Mouse (Mus musculus) limb, embryonic 14.5 days (tissue): ENCODE results near the gene Prickle2. TPM values are rescaled to one million over a fixed set of nuclear protein-coding genes. Genes with fewer than 3 reads are reported as not detected.

Experiments
- ATAC-seq: fragments of 200-750 bp; cut with Nextera tagmentation; 2 replicates; pipeline ENCODE4 v1.8.0; 2017; ENCODE audit warnings: low read depth, moderate number of reproducible peaks, moderate TSS enrichment; ENCODE audit not compliant: low FRiP score
- DNase-seq: peaks from one replicate; pipeline ENCODE4 v3.0.0-alpha.2; 2015; ENCODE audit warnings: low spot score
- H3K27ac ChIP-seq: fragments of 300-500 bp; sonication (generic); replicated peaks from 2 replicates; pipeline ENCODE4 v1.5.1; 2014; ENCODE audit warnings: low read depth, mild to moderate bottlenecking, low read length, moderate library complexity, mixed read lengths
- H3K27me3 ChIP-seq: fragments of 300-500 bp; sonication (generic); 2 replicates; pipeline ENCODE4 v1.6.1; 2014; ENCODE audit warnings: low read length, mixed read lengths; ENCODE audit not compliant: control insufficient read depth, insufficient read depth
- H3K36me3 ChIP-seq: fragments of 300-500 bp; sonication (generic); 2 replicates; pipeline ENCODE4 v1.6.1; 2014; ENCODE audit warnings: mild to moderate bottlenecking, low read length, moderate library complexity, mixed read lengths; ENCODE audit not compliant: control insufficient read depth, insufficient read depth
- H3K4me1 ChIP-seq: fragments of 300-500 bp; sonication (generic); 2 replicates; pipeline ENCODE4 v1.6.1; 2014; ENCODE audit warnings: antibody characterized with exemption, low read length, mixed read lengths; ENCODE audit not compliant: control insufficient read depth, insufficient read depth
- H3K4me2 ChIP-seq: fragments of 300-500 bp; sonication (generic); replicated peaks from 2 replicates; pipeline ENCODE4 v1.6.1; 2014; ENCODE audit warnings: low read depth, mild to moderate bottlenecking, low read length, moderate library complexity; ENCODE audit not compliant: severe bottlenecking
- H3K4me3 ChIP-seq: fragments of 300-500 bp; sonication (generic); replicated peaks from 2 replicates; pipeline ENCODE4 v1.5.1; 2014; ENCODE audit warnings: low read length
- H3K9ac ChIP-seq: fragments of 300-500 bp; sonication (generic); 2 replicates; pipeline ENCODE4 v1.6.1; 2014; ENCODE audit warnings: mild to moderate bottlenecking, low read depth, low read length, moderate library complexity; ENCODE audit not compliant: severe bottlenecking
- H3K9me3 ChIP-seq: fragments of 300-500 bp; sonication (generic); 2 replicates; pipeline ENCODE4 v1.6.1; 2016; ENCODE audit warnings: low read length; ENCODE audit not compliant: control insufficient read depth
- POLR2A ChIP-seq: fragments of 200-500 bp; IDR thresholded peaks from 2 replicates; pipeline ENCODE4 v1.8.0; 2012; ENCODE audit warnings: inconsistent platforms, mild to moderate bottlenecking, moderate library complexity, borderline replicate concordance; ENCODE audit not compliant: insufficient read depth, insufficient read length; ENCODE audit errors: extremely low read depth
- WGBS: fragments of 180-500 bp; shearing (Covaris S2); extraction: QIAGEN DNeasy Blood & Tissue Kit; methylation state at CpG from one replicate; pipeline ENCODE4 v1.1.7; 2014; 5-methylcytosine and 5-hydroxymethylcytosine counted together
- polyA plus RNA-seq, 2 experiments: library from polyadenylated mRNA; depleted of rRNA in 1 of 2; stranded (reverse) in 1 of 2; unstranded in 1 of 2; fragments of >200 nt; fragmentation: Nextera tagmentation in 1 of 2; extraction: Ambion mirVana in 1 of 2; gene quantifications; 2 replicates each; pipeline versions ENCODE4 v1.2.1 to v1.2.3; 2012 to 2014

The Prickle2 gene
- polyA plus RNA-seq, 2 experiments = 5.5 to 8.0 TPM

DNA sequence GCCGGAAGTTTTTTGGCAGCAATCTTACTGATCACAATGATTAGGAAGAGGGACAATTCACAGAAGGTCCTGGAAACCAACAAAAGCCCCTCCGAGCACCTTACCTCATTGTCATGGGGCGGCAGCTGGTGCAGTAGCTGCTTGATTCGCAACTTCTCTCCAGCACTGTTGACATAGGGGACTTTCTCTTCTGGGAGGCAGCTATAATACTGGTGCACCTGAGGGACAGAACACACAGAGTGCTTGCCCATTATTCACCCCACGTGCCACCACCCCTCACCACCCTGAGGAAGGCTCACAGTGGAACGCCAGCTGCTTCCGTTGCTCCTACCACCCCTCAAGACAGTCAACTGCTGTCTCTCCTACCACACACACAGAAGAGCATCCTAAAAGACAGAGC is 280.5 kb downstream of the Prickle2 start:
- Histone ChIP-seq H3K4me2 (no peak overlapping the region), H3K27ac (no peak overlapping the region), H3K4me1 (peaks cover 4% of the 10 kb centered on the region; the same call in 1 of the 2 replicates), H3K36me3 (peaks cover under 1% of the 10 kb centered on the region; the same call in 1 of the 2 replicates), H3K9me3 (no peaks in the 10 kb centered on the region), H3K27me3 (no peaks in the 10 kb centered on the region), H3K9ac (no peak overlapping the region), H3K4me3 (no peak overlapping the region)
- ATAC-seq = no peak
- DNase-seq = no peak
- WGBS = 78% methylated on average over 7 of the region's 7 CpGs
- TF ChIP-seq POLR2A = no peak

DNA sequence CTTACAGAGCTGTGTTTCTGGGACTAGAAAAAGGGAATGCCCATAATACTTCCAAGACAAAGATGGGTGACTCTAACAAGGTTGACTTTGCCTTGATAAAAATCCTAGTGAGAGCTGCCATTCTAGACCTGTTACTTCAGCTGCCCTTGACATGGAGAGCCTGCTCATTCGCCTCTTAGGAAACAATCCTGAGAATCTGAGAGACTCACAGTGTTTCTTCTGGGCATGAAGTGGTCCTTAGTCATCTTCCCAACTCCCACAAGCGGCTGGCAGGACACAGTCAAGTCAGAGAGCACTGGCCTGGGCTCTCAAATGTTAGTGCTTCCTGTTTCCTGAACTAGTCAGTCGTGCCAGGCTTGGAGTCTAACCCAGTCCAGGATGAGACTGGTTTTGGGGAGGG is 281.0 kb downstream of the Prickle2 start:
- WGBS = 68% methylated on average over 3 of the region's 3 CpGs
- ATAC-seq (no peak), DNase-seq (no peak)
- H3K36me3 ChIP-seq = peaks cover 5% of the 10 kb centered on the region; the same call in 1 of the 2 replicates
- no peak overlapping the region for H3K4me3 ChIP-seq
- no peak overlapping the region for H3K27ac ChIP-seq
- H3K9me3 ChIP-seq = no peaks in the 10 kb centered on the region
- no peak overlapping the region for H3K9ac ChIP-seq
- TF ChIP-seq POLR2A = no peak
- peaks cover 4% of the 10 kb centered on the region; the same call in 1 of the 2 replicates for H3K4me1 ChIP-seq
- H3K27me3 ChIP-seq = no peaks in the 10 kb centered on the region
- H3K4me2 ChIP-seq = no peak overlapping the region

DNA sequence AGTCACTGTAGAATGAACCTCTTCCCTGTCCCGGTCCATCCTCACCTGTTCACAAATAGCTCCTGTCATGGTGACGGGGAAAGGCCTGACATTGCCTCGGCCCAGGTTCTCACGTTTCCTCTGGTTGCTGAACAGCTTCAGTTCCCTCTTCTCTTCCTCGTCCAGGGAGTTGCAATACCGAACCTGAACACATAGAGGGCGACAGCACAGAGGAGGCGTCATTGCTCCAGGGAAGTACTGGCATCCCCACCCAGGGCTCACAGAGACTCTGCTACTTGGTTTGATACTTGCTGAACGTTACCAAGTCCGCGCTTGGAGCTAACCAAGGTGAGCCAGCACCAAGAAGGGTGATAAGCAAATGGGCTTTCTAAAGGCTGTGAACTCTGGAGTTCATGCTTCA is 283.7 kb downstream of the Prickle2 start:
- H3K4me1 ChIP-seq = peaks cover 4% of the 10 kb centered on the region; the same call in 1 of the 2 replicates
- 60% methylated on average over 11 of the region's 11 CpGs for WGBS
- no peaks in the 10 kb centered on the region for H3K27me3 ChIP-seq
- H3K27ac ChIP-seq = no peak overlapping the region
- H3K4me2 ChIP-seq = no peak overlapping the region
- peaks cover 10% of the 10 kb centered on the region; the same call in 1 of the 2 replicates for H3K36me3 ChIP-seq
- no peaks in the 10 kb centered on the region for H3K9me3 ChIP-seq
- no peak for DNase-seq
- no peak overlapping the region for H3K4me3 ChIP-seq
- H3K9ac ChIP-seq = no peak overlapping the region
- ATAC-seq = no peak
- TF ChIP-seq POLR2A = no peak

DNA sequence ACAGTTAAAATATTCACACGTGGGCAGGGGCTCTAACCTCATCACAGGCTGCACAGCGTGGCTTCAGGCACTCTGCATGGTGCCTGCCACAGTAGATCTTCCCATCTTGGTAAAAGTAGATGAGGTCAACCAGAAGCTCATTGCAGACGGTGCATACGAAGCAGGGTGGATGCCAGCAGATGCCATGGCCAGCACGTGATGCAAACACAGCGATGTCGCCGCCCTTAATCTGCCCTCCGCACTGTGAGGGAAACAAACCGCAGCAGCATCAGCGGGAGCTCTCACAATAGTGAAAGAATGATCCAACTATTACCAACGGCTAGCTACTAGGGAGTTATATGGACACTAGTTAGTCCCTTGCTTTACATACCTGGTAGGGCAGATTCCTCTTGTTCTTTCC is 285.8 kb downstream of the Prickle2 start:
- Histone ChIP-seq H3K4me2 (no peak overlapping the region), H3K9me3 (no peaks in the 10 kb centered on the region), H3K9ac (no peak overlapping the region), H3K27me3 (no peaks in the 10 kb centered on the region), H3K4me3 (no peak overlapping the region), H3K27ac (no peak overlapping the region), H3K36me3 (peaks cover 12% of the 10 kb centered on the region; the same call in 1 of the 2 replicates), H3K4me1 (peaks cover 7% of the 10 kb centered on the region)
- WGBS = 89% methylated on average over 12 of the region's 12 CpGs
- no peak for DNase-seq
- no peak for ATAC-seq
- no peak for TF ChIP-seq POLR2A

DNA sequence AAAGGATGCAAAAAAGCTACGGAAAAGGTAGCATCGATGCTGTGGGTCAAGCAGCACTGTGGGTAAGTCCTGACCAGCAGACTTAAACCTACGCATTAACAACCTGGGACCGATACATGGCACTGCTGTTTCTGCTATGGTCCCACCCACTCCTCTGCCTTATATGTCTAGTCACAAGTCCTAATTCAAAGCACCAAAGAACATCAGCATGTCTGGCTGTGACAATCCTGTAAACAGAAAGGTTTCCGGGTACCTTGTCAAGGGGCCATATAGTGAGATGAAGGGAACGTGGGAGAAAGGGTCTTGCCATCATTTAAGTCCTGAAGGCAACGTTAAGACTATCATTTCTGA is 290.6 kb downstream of the Prickle2 start:
- H3K27ac ChIP-seq = peak overlapping the region; percentile 68
- H3K27me3 ChIP-seq = no peaks in the 10 kb centered on the region
- H3K9me3 ChIP-seq = no peaks in the 10 kb centered on the region
- peaks cover 17% of the 10 kb centered on the region for H3K4me1 ChIP-seq
- H3K36me3 ChIP-seq = peaks cover 27% of the 10 kb centered on the region
- no peak overlapping the region for H3K4me2 ChIP-seq
- 61% methylated on average over 7 of the region's 7 CpGs for WGBS
- DNase-seq (no peak), ATAC-seq (no peak)
- no peak overlapping the region for H3K9ac ChIP-seq
- H3K4me3 ChIP-seq = no peak overlapping the region
- TF ChIP-seq POLR2A = no peak
